Mouse (Mus musculus) CH12.LX (cell line): Measurements from ENCODE around the gene Zdhhc1. TPM values are rescaled to one million over a fixed set of nuclear protein-coding genes. Genes with fewer than 3 reads are reported as not detected.

ENCODE experiments used
- DNase-seq: peaks from one replicate; pipeline ENCODE4 v3.0.0-alpha.2; 2013; ENCODE audit errors: extremely low read depth
- H3K27ac ChIP-seq: 2 replicates; pipeline ENCODE4 v1.5.1; 2012; ENCODE audit warnings: low read depth, mild to moderate bottlenecking, control low read depth, moderate library complexity; ENCODE audit not compliant: insufficient read depth
- H3K27me3 ChIP-seq: replicated peaks from 2 replicates; pipeline ENCODE3; 2012; ENCODE audit warnings: inconsistent platforms
- H3K36me3 ChIP-seq, 2 experiments: replicated peaks in 1 of 2; 2 replicates each; pipeline versions ENCODE3 to v1.6.1; 2012; ENCODE audit warnings: inconsistent platforms in 1 of 2, low read length in 1 of 2, mild to moderate bottlenecking in 1 of 2, mixed read lengths in 1 of 2, moderate library complexity in 1 of 2; ENCODE audit not compliant: control insufficient read depth in 1 of 2, insufficient read depth in 1 of 2
- H3K4me1 ChIP-seq, 2 experiments: 2 replicates each; pipeline ENCODE4 v1.6.1; 2012; ENCODE audit warnings: inconsistent platforms in 1 of 2, moderate library complexity in 1 of 2; ENCODE audit not compliant: insufficient read depth in 2 of 2, control insufficient read depth in 1 of 2
- H3K4me2 ChIP-seq: 2 replicates; pipeline ENCODE4 v1.6.1; 2012; ENCODE audit warnings: low read depth, mild to moderate bottlenecking, control low read depth; ENCODE audit not compliant: poor library complexity, insufficient read depth, severe bottlenecking
- H3K4me3 ChIP-seq, 3 experiments: fragments of 150-350 bp in 1 of 3; sonication (generic) in 1 of 3; replicated peaks in 1 of 3; 2 replicates each; pipeline versions ENCODE3 to v1.5.1; 2011 to 2012; ENCODE audit warnings: low read depth in 2 of 3, low read length in 2 of 3, mild to moderate bottlenecking in 2 of 3, moderate library complexity in 2 of 3, control low read depth in 1 of 3, improper control_type of control experiment in 1 of 3, inconsistent platforms in 1 of 3, mixed read lengths in 1 of 3; ENCODE audit not compliant: poor library complexity in 1 of 3
- H3K79me2 ChIP-seq: replicated peaks from 2 replicates; pipeline ENCODE4 v1.6.1; 2012; ENCODE audit warnings: mild to moderate bottlenecking, moderate library complexity; ENCODE audit not compliant: control insufficient read depth, poor library complexity, insufficient read depth, severe bottlenecking; ENCODE audit errors: extremely low read depth
- H3K9ac ChIP-seq: 2 replicates; pipeline ENCODE4 v1.6.1; 2012; ENCODE audit warnings: low read depth, mild to moderate bottlenecking, control low read depth, moderate library complexity; ENCODE audit not compliant: insufficient read depth
- H3K9me3 ChIP-seq: replicated peaks from 2 replicates; pipeline ENCODE3; 2012; ENCODE audit warnings: low read length, inconsistent platforms, mixed read lengths
- BHLHE40 ChIP-seq: IDR thresholded peaks from 2 replicates; pipeline ENCODE4 v1.6.1; 2011; ENCODE audit warnings: mild to moderate bottlenecking, low read depth, low read length, improper control_type of control experiment
- E2F4 ChIP-seq: IDR thresholded peaks from 2 replicates; pipeline ENCODE4 v1.6.1; 2011; ENCODE audit warnings: low read depth, low read length, improper control_type of control experiment; ENCODE audit not compliant: insufficient replicate concordance
- ETS1 ChIP-seq: conservative IDR thresholded peaks from 2 replicates; pipeline ENCODE4 v1.6.1; 2012; ENCODE audit warnings: low read depth, mild to moderate bottlenecking, inconsistent platforms, low read length, improper control_type of control experiment, moderate library complexity
- HCFC1 ChIP-seq: IDR thresholded peaks from 2 replicates; pipeline ENCODE4 v1.6.1; 2012; ENCODE audit warnings: low read depth, mild to moderate bottlenecking, inconsistent platforms, low read length, improper control_type of control experiment
- IRF4 ChIP-seq: IDR thresholded peaks from 2 replicates; pipeline ENCODE4 v1.6.1; 2014; ENCODE audit warnings: low read depth, mild to moderate bottlenecking, inconsistent platforms, low read length, improper control_type of control experiment
- JUN ChIP-seq: IDR thresholded peaks from 2 replicates; pipeline ENCODE4 v1.6.1; 2011; ENCODE audit warnings: low read depth, mild to moderate bottlenecking, low read length, improper control_type of control experiment, moderate library complexity; ENCODE audit not compliant: insufficient read depth
- JUND ChIP-seq: conservative IDR thresholded peaks from 2 replicates; pipeline ENCODE4 v1.6.1; 2011; ENCODE audit warnings: low read depth, low read length, improper control_type of control experiment
- KAT2A ChIP-seq: IDR thresholded peaks from 2 replicates; pipeline ENCODE4 v1.6.1; 2012; ENCODE audit warnings: low read length, improper control_type of control experiment, inconsistent platforms; ENCODE audit not compliant: insufficient replicate concordance
- MAX ChIP-seq: IDR thresholded peaks from 2 replicates; pipeline ENCODE4 v1.6.1; 2011; ENCODE audit warnings: low read length, improper control_type of control experiment
- MEF2A ChIP-seq: IDR thresholded peaks from 2 replicates; pipeline ENCODE4 v1.6.1; 2014; ENCODE audit warnings: low read depth, mild to moderate bottlenecking, inconsistent platforms, low read length, improper control_type of control experiment, borderline replicate concordance
- NELFE ChIP-seq: IDR thresholded peaks from 2 replicates; pipeline ENCODE4 v1.6.1; 2011; ENCODE audit warnings: low read depth, low read length, improper control_type of control experiment
- NRF1 ChIP-seq: IDR thresholded peaks from 2 replicates; pipeline ENCODE4 v1.6.1; 2014; ENCODE audit warnings: low read depth, mild to moderate bottlenecking, inconsistent platforms, low read length, improper control_type of control experiment, moderate library complexity
- POLR2A ChIP-seq: IDR thresholded peaks from 2 replicates; pipeline ENCODE4 v1.6.1; 2011; ENCODE audit warnings: low read depth, mild to moderate bottlenecking, improper control_type of control experiment, low read length
- POLR2AphosphoS2 ChIP-seq: IDR thresholded peaks from 2 replicates; pipeline ENCODE4 v1.6.1; 2011; ENCODE audit warnings: low read depth, low read length, improper control_type of control experiment
- RAD21 ChIP-seq: IDR thresholded peaks from 2 replicates; pipeline ENCODE4 v1.6.1; 2011; ENCODE audit warnings: low read depth, mild to moderate bottlenecking, low read length, improper control_type of control experiment, moderate library complexity
- RCOR1 ChIP-seq: conservative IDR thresholded peaks from 2 replicates; pipeline ENCODE4 v1.6.1; 2012; ENCODE audit warnings: low read depth, mild to moderate bottlenecking, inconsistent platforms, low read length, improper control_type of control experiment
- SMC3 ChIP-seq: IDR thresholded peaks from 2 replicates; pipeline ENCODE4 v1.6.1; 2011; ENCODE audit warnings: low read depth, low read length, improper control_type of control experiment
- USF2 ChIP-seq: conservative IDR thresholded peaks from 2 replicates; pipeline ENCODE4 v1.6.1; 2011; ENCODE audit warnings: low read depth, low read length, improper control_type of control experiment
- ZKSCAN1 ChIP-seq: IDR thresholded peaks from 2 replicates; pipeline ENCODE4 v1.6.1; 2012; ENCODE audit warnings: low read depth, inconsistent platforms, low read length, improper control_type of control experiment, borderline replicate concordance
- ZMIZ1 ChIP-seq: IDR thresholded peaks from 2 replicates; pipeline ENCODE4 v1.6.1; 2012; ENCODE audit warnings: low read depth, mild to moderate bottlenecking, inconsistent platforms, low read length, improper control_type of control experiment
- ZNF384 ChIP-seq: IDR thresholded peaks from 2 replicates; pipeline ENCODE4 v1.6.1; 2012; ENCODE audit warnings: low read depth, low read length, improper control_type of control experiment, inconsistent platforms
- dilution Hi-C: fragments of 300-500 bp; cut with MboI; formaldehyde crosslinking; loops from 2 replicates; pipeline ENCODE4 v1.14.3; 2020; ENCODE audit warnings: low sequenced_read_pairs; ENCODE audit not compliant: extremely low pct_unique_long_range_greater_than_20kb, extremely low pct_ligation_motif_present
- in situ Hi-C: fragments of 300-500 bp; cut with MboI; formaldehyde crosslinking; loops from 3 replicates; pipeline ENCODE4 v1.14.3; 2019; ENCODE audit warnings: low sequenced_read_pairs, low pct_ligation_motif_present, low pct_unique_long_range_greater_than_20kb, mixed read lengths
- polyA plus RNA-seq: library from polyadenylated mRNA; unstranded; fragments of >175 nt; gene quantifications from 2 replicates; pipeline ENCODE4 v1.2.1, GENCODE M21; 2012; ENCODE audit warnings: low read depth; ENCODE audit not compliant: insufficient read length
- total RNA-seq, 2 experiments: library from RNA; depleted of rRNA; stranded (reverse); fragments of 300-350 nt in 1 of 2; fragments of >200 nt in 1 of 2; gene quantifications; 2 replicates each; pipeline ENCODE4 v1.2.3; 2012 to 2014

Gene Zdhhc1
- total and polyA plus RNA-seq, 3 experiments = 1.6 to 3.6 (median 2.6) TPM

DNA sequence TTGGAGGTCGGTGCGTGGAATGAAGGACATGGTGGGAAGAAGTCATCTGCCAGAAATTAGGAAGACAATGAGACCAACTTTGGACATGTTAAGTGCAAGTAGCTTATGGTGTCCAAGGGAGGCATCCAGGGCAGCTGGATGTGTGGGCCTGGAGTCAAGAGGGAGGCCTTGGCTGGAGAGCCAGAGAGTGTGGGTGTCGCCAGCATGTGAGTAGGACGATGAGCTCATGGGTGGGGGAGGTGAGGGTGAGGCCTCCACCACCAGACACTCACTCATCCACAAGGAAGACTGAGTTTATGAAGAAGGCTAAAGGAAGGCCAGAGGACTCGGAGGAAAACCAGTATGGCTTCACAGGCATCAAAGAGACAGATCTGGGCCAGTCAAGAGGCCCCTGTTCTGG lies 18.0 kb upstream of the Zdhhc1 start:
- Histone ChIP-seq H3K27me3 (peaks cover 23% of the 10 kb centered on the region), H3K36me3 (no peaks in the 10 kb centered on the region), H3K4me1 (peaks cover 5 to 21% of the 10 kb centered on the region in 2 experiments), H3K4me3 (no peak overlapping the region), H3K9me3 (no peaks in the 10 kb centered on the region), H3K27ac (no peak overlapping the region), H3K79me2 (no peaks in the 10 kb centered on the region), H3K4me2 (no peak overlapping the region), H3K9ac (no peak overlapping the region)
- dilution Hi-C loops = no loop called here
- DNase-seq = no peak
- in situ Hi-C loops = loop anchor here (5.0 kb wide), 1 partner anchor 33 kb away; no protein-coding TSS in a partner anchor
- TF ChIP-seq USF2 (no peak), JUN (no peak), RAD21 (no peak), JUND (no peak), ZMIZ1 (no peak), KAT2A (no peak), IRF4 (no peak), POLR2AphosphoS2 (no peak)

DNA sequence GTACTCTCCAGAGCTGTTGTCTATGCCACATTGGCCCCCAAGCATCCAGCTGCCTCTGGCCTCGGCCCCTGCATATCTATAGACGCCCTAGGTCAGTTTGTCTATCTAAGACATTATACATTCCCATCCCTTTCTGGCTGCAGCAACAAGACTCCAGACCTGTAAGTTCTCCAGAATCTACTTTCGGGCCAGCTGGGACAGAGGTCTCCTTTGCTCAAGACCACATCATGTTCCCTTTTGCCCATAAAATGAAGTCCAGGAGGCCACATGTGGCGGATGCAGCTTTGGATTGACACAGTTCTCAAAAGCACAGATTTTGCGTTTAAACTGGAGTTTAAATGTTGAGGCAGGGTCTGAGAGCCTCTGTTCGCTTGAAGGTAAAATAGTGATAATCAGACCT lies 17.5 kb upstream of the Zdhhc1 start:
- peaks cover 8 to 24% of the 10 kb centered on the region in 2 experiments for H3K4me1 ChIP-seq
- no peaks in the 10 kb centered on the region for H3K36me3 ChIP-seq
- TF ChIP-seq ETS1 (no peak), MAX (no peak), RCOR1 (no peak), BHLHE40 (no peak), POLR2A (no peak), NELFE (no peak), SMC3 (no peak), ZNF384 (no peak), RAD21 (no peak), ZKSCAN1 (no peak), HCFC1 (no peak), NRF1 (no peak), E2F4 (no peak), MEF2A (no peak)
- TF ChIP-seq, all 38 proteins: peak for 0
- Histone ChIP-seq H3K9me3 (no peaks in the 10 kb centered on the region), H3K4me2 (no peak overlapping the region), H3K9ac (no peak overlapping the region), H3K27me3 (peaks cover 23% of the 10 kb centered on the region), H3K4me3 (no peak overlapping the region), H3K27ac (no peak overlapping the region), H3K79me2 (no peaks in the 10 kb centered on the region)
- dilution Hi-C loops (no loop called here), in situ Hi-C loops (loop anchor here (5.0 kb wide), 1 partner anchor 33 kb away; no protein-coding TSS in a partner anchor)
- DNase-seq = no peak
